Mouse (Mus musculus): ENCODE measurements around the gene Fam213a. TPM values are rescaled to one million over a fixed set of nuclear protein-coding genes. Genes with fewer than 3 reads are reported as not detected.

Gene Fam213a
- polyA plus RNA-seq, 1 experiment from 2014 or later: 85.2 TPM

Other genes with a start within 250 kb of the Fam213a start
- 1.2 and 1.7 TPM in 2 replicates for gene Sh2d4b, start 120.5 kb downstream of the Fam213a start, polyA plus RNA-seq (2015; fragmentation: Nextera tagmentation; extraction: Ambion mirVana)
- gene Tspan14, start 47.0 kb downstream of the Fam213a start, polyA plus RNA-seq (2015; fragmentation: Nextera tagmentation; extraction: Ambion mirVana): 90.0 and 102 TPM in 2 replicates
- gene Dydc2, start 55.4 kb upstream of the Fam213a start, polyA plus RNA-seq (2015; fragmentation: Nextera tagmentation; extraction: Ambion mirVana): 0.31 and 0.53 TPM in 2 replicates
- not detected in 2 replicates for gene Dydc1, start 59.1 kb upstream of the Fam213a start, polyA plus RNA-seq (2015; fragmentation: Nextera tagmentation; extraction: Ambion mirVana)
- not detected in 2 replicates for gene Mat1a, start 91.2 kb upstream of the Fam213a start, polyA plus RNA-seq (2015; fragmentation: Nextera tagmentation; extraction: Ambion mirVana)
- not detected in 2 replicates for gene Sftpa1, start 118.0 kb upstream of the Fam213a start, polyA plus RNA-seq (2015; fragmentation: Nextera tagmentation; extraction: Ambion mirVana)
- not detected in 2 replicates for gene Mbl1, start 137.7 kb upstream of the Fam213a start, polyA plus RNA-seq (2015; fragmentation: Nextera tagmentation; extraction: Ambion mirVana)
- not detected in 2 replicates for gene Sftpd, start 171.4 kb upstream of the Fam213a start, polyA plus RNA-seq (2015; fragmentation: Nextera tagmentation; extraction: Ambion mirVana)

All from forebrain, embryonic 16.5 days (tissue).